Mouse (Mus musculus) testis, postnatal 14 days (tissue): ENCODE results near the gene Pde2a.
A peak's percentile ranks its signal among the peaks of the same experiment; 100 is the strongest.

Source experiments
- DNase-seq: peaks from one replicate; pipeline ENCODE4 v3.0.0; 2021; ENCODE audit warnings: low spot score

The Pde2a gene

GRCm38 (mm10) chr7:101403831-101404230 is 17.7 kb upstream of the Pde2a start:
- DNase-seq = no peak

- no peak for DNase-seq
Measured at GRCm38 (mm10) chr7:101410267-101410936, 11.1 kb upstream of the Pde2a start, which contains the start of gene Gm45837. Gene Gm45837 (plus strand): TSS chr7:101410886.

- peak; percentile 70 for DNase-seq
Measured at GRCm38 (mm10) chr7:101412796-101413195, 8.7 kb upstream of the Pde2a start.

GRCm38 (mm10) chr7:101414209-101414608 is 7.3 kb upstream of the Pde2a start:
- DNase-seq = no peak

GRCm38 (mm10) chr7:101414661-101415511 is 6.6 kb upstream of the Pde2a start:
- no peak for DNase-seq

GRCm38 (mm10) chr7:101415512-101416100 is 5.9 kb upstream of the Pde2a start:
- no peak for DNase-seq

- no peak for DNase-seq
Measured at GRCm38 (mm10) chr7:101416391-101416790, 5.1 kb upstream of the Pde2a start.

- no peak for DNase-seq
Measured at GRCm38 (mm10) chr7:101419013-101419770, 2.3 kb upstream of the Pde2a start.

GRCm38 (mm10) chr7:101422069-101422468 is 578 bp downstream of the Pde2a start:
- no peak for DNase-seq

GRCm38 (mm10) chr7:101422646-101423045 is 1.2 kb downstream of the Pde2a start:
- no peak for DNase-seq

- DNase-seq = no peak
Measured at GRCm38 (mm10) chr7:101423970-101424369, 2.5 kb downstream of the Pde2a start.

- DNase-seq = no peak
Measured at GRCm38 (mm10) chr7:101426692-101427091, 5.2 kb downstream of the Pde2a start.

- DNase-seq = no peak
Measured at GRCm38 (mm10) chr7:101427736-101428135, 6.2 kb downstream of the Pde2a start.

GRCm38 (mm10) chr7:101435038-101435437 is 13.5 kb downstream of the Pde2a start:
- no peak for DNase-seq

GRCm38 (mm10) chr7:101437876-101438275 is 16.4 kb downstream of the Pde2a start:
- DNase-seq = no peak

- DNase-seq = no peak
Measured at GRCm38 (mm10) chr7:101443093-101443492, 21.6 kb downstream of the Pde2a start.

GRCm38 (mm10) chr7:101444211-101444610 is 22.7 kb downstream of the Pde2a start:
- no peak for DNase-seq

GRCm38 (mm10) chr7:101449855-101450254 is 28.4 kb downstream of the Pde2a start:
- DNase-seq = no peak

- peak; percentile 85 for DNase-seq
Measured at GRCm38 (mm10) chr7:101450422-101451401, 29.2 kb downstream of the Pde2a start.

- no peak for DNase-seq
Measured at GRCm38 (mm10) chr7:101452669-101453068, 31.2 kb downstream of the Pde2a start.

- no peak for DNase-seq
Measured at GRCm38 (mm10) chr7:101453296-101453695, 31.8 kb downstream of the Pde2a start.
